Mouse (Mus musculus): ENCODE measurements at regions not wholly inside any gene's neighbourhood (a gene's known extent, or its start where the extent isn't known, plus 50 kb on each side); places are given as distances from the start of the nearest gene placed in this dataset.
A peak's percentile ranks its signal among the peaks of the same experiment; 100 is the strongest.

GRCm38 (mm10) chrX:158920217-158920616 is 289.9 kb upstream of the Rps6ka3 start:
- H3K4me3 ChIP-seq (replicated peaks): no peak overlapping the region
- peaks cover 47% of the 10 kb centered on the region for H3K27me3 ChIP-seq
- H3K9me3 ChIP-seq (replicated peaks): no peaks in the 10 kb centered on the region
- no peaks in the 10 kb centered on the region for H3K36me3 ChIP-seq
- H3K4me2 ChIP-seq: no peak overlapping the region
- WGBS: 64% methylated on average over 3 of the region's 3 CpGs
- ATAC-seq (replicated peaks; ENCODE audit: low FRiP score): no peak
- no peak overlapping the region for H3K27ac ChIP-seq
- no peak overlapping the region for H3K9ac ChIP-seq
- H3K4me1 ChIP-seq: 0 out of 2 replicates have a peak, but pooled peaks cover 6% of the 10 kb centered on the region

GRCm38 (mm10) chrX:158921424-158921823 is 288.7 kb upstream of the Rps6ka3 start:
- Histone ChIP-seq H3K36me3 (no peaks in the 10 kb centered on the region), H3K9ac (no peak overlapping the region), H3K4me3 (replicated peaks) (no peak overlapping the region), H3K27me3 (peaks cover 45% of the 10 kb centered on the region), H3K27ac (no peak overlapping the region), H3K4me2 (no peak overlapping the region), H3K9me3 (replicated peaks) (no peaks in the 10 kb centered on the region), H3K4me1 (0 out of 2 replicates have a peak, but pooled peaks cover 6% of the 10 kb centered on the region)
- ATAC-seq (replicated peaks; ENCODE audit: low FRiP score): no peak
- 62% methylated on average over 5 of the region's 5 CpGs for WGBS

GRCm38 (mm10) chrX:158921838-158922450 is 288.2 kb upstream of the Rps6ka3 start:
- Histone ChIP-seq H3K27ac (no peak overlapping the region), H3K9me3 (replicated peaks) (no peaks in the 10 kb centered on the region), H3K36me3 (no peaks in the 10 kb centered on the region), H3K4me1 (0 out of 2 replicates have a peak, but pooled peaks cover 6% of the 10 kb centered on the region), H3K4me3 (replicated peaks) (no peak overlapping the region), H3K27me3 (peaks cover 45% of the 10 kb centered on the region), H3K9ac (no peak overlapping the region), H3K4me2 (0 out of 2 replicates have a peak overlapping the region, but pooled peaks have one; percentile 27)
- ATAC-seq (replicated peaks; ENCODE audit: low FRiP score): no peak
- WGBS: 33% methylated on average over 14 of the region's 14 CpGs

- Histone ChIP-seq H3K27ac (no peak overlapping the region), H3K4me1 (0 out of 2 replicates have a peak, but pooled peaks cover 6% of the 10 kb centered on the region), H3K4me2 (peak overlapping the region; percentile 50), H3K27me3 (peaks cover 43% of the 10 kb centered on the region), H3K4me3 (replicated peaks) (peak overlapping the region; percentile 14), H3K36me3 (no peaks in the 10 kb centered on the region), H3K9me3 (replicated peaks) (no peaks in the 10 kb centered on the region), H3K9ac (no peak overlapping the region)
- peak; percentile 84 for ATAC-seq (replicated peaks; ENCODE audit: low FRiP score)
- 21% methylated on average over 14 of the region's 14 CpGs for WGBS
Observed at GRCm38 (mm10) chrX:158923081-158923561, 287.0 kb upstream of the Rps6ka3 start.

GRCm38 (mm10) chrX:158923657-158924489 is 286.2 kb upstream of the Rps6ka3 start:
- WGBS: 38% methylated on average over 17 of the region's 17 CpGs
- peak overlapping the region; percentile 14 for H3K4me3 ChIP-seq (replicated peaks)
- H3K4me1 ChIP-seq: 0 out of 2 replicates have a peak, but pooled peaks cover 6% of the 10 kb centered on the region
- peak; percentile 46; the same call in 1 of the 2 replicates for ATAC-seq (replicated peaks; ENCODE audit: low FRiP score)
- no peaks in the 10 kb centered on the region for H3K9me3 ChIP-seq (replicated peaks)
- H3K9ac ChIP-seq: no peak overlapping the region
- no peaks in the 10 kb centered on the region for H3K36me3 ChIP-seq
- no peak overlapping the region for H3K27ac ChIP-seq
- H3K4me2 ChIP-seq: peak overlapping the region; percentile 50
- peaks cover 43% of the 10 kb centered on the region for H3K27me3 ChIP-seq

- no peak overlapping the region for H3K4me3 ChIP-seq (replicated peaks)
- ATAC-seq (replicated peaks; ENCODE audit: low FRiP score): no peak
- H3K36me3 ChIP-seq: no peaks in the 10 kb centered on the region
- H3K9ac ChIP-seq: no peak overlapping the region
- H3K27ac ChIP-seq: no peak overlapping the region
- peak overlapping the region; percentile 50; the same call in 1 of the 2 replicates for H3K4me2 ChIP-seq
- WGBS: 39% methylated on average over 6 of the region's 6 CpGs
- H3K9me3 ChIP-seq (replicated peaks): no peaks in the 10 kb centered on the region
- 0 out of 2 replicates have a peak, but pooled peaks cover 6% of the 10 kb centered on the region for H3K4me1 ChIP-seq
- peaks cover 43% of the 10 kb centered on the region for H3K27me3 ChIP-seq
Observed at GRCm38 (mm10) chrX:158924490-158925398, 285.4 kb upstream of the Rps6ka3 start.

- Histone ChIP-seq H3K27ac (no peak overlapping the region), H3K9ac (no peak overlapping the region), H3K4me3 (replicated peaks) (no peak overlapping the region), H3K4me2 (no peak overlapping the region), H3K9me3 (replicated peaks) (no peaks in the 10 kb centered on the region), H3K4me1 (no peaks in the 10 kb centered on the region), H3K36me3 (no peaks in the 10 kb centered on the region), H3K27me3 (peaks cover 7% of the 10 kb centered on the region; the same call in 1 of the 2 replicates)
- ATAC-seq (replicated peaks; ENCODE audit: low FRiP score): no peak
- WGBS: 55% methylated on average over 1 of the region's 1 CpGs
Observed at GRCm38 (mm10) chrX:158931864-158932263, 278.2 kb upstream of the Rps6ka3 start.

- Histone ChIP-seq H3K9me3 (replicated peaks) (no peaks in the 10 kb centered on the region), H3K27ac (no peak overlapping the region), H3K36me3 (no peaks in the 10 kb centered on the region), H3K27me3 (no peaks in the 10 kb centered on the region), H3K9ac (no peak overlapping the region), H3K4me1 (no peaks in the 10 kb centered on the region), H3K4me3 (replicated peaks) (no peak overlapping the region), H3K4me2 (no peak overlapping the region)
- ATAC-seq (replicated peaks; ENCODE audit: low FRiP score): no peak
- WGBS: 57% methylated on average over 4 of the region's 4 CpGs
Observed at GRCm38 (mm10) chrX:158947191-158947590, 262.9 kb upstream of the Rps6ka3 start.

- Histone ChIP-seq H3K27ac (no peak overlapping the region), H3K4me2 (no peak overlapping the region), H3K9ac (no peak overlapping the region), H3K9me3 (replicated peaks) (no peaks in the 10 kb centered on the region), H3K36me3 (no peaks in the 10 kb centered on the region), H3K27me3 (peaks cover 7% of the 10 kb centered on the region; the same call in 1 of the 2 replicates), H3K4me3 (replicated peaks) (no peak overlapping the region), H3K4me1 (no peaks in the 10 kb centered on the region)
- 61% methylated on average over 5 of the region's 5 CpGs for WGBS
- ATAC-seq (replicated peaks; ENCODE audit: low FRiP score): no peak
Observed at GRCm38 (mm10) chrX:158971726-158972125, 238.4 kb upstream of the Rps6ka3 start.

GRCm38 (mm10) chrX:158976648-158977047 is 233.5 kb upstream of the Rps6ka3 start:
- Histone ChIP-seq H3K27ac (no peak overlapping the region), H3K4me3 (replicated peaks) (no peak overlapping the region), H3K9me3 (replicated peaks) (no peaks in the 10 kb centered on the region), H3K4me2 (no peak overlapping the region), H3K4me1 (no peaks in the 10 kb centered on the region), H3K9ac (no peak overlapping the region), H3K27me3 (0 out of 2 replicates have a peak, but pooled peaks cover 4% of the 10 kb centered on the region), H3K36me3 (no peaks in the 10 kb centered on the region)
- no peak for ATAC-seq (replicated peaks; ENCODE audit: low FRiP score)
- 70% methylated on average over 5 of the region's 5 CpGs for WGBS

- WGBS: 86% methylated on average over 2 of the region's 2 CpGs
- no peak overlapping the region for H3K9ac ChIP-seq
Observed at GRCm38 (mm10) chrX:158984721-158985120, 225.4 kb upstream of the Rps6ka3 start.

More at GRCm38 (mm10) chrX:158984721-158985120, 225.4 kb upstream of the Rps6ka3 start:
- no peak for ATAC-seq (replicated peaks; ENCODE audit: low FRiP score)
- Histone ChIP-seq H3K9me3 (replicated peaks) (no peaks in the 10 kb centered on the region), H3K4me2 (no peak overlapping the region), H3K27me3 (peaks cover 18% of the 10 kb centered on the region; the same call in 1 of the 2 replicates), H3K36me3 (no peaks in the 10 kb centered on the region), H3K27ac (no peak overlapping the region), H3K4me1 (no peaks in the 10 kb centered on the region), H3K4me3 (replicated peaks) (no peak overlapping the region)
